In the genomic region with DNA sequence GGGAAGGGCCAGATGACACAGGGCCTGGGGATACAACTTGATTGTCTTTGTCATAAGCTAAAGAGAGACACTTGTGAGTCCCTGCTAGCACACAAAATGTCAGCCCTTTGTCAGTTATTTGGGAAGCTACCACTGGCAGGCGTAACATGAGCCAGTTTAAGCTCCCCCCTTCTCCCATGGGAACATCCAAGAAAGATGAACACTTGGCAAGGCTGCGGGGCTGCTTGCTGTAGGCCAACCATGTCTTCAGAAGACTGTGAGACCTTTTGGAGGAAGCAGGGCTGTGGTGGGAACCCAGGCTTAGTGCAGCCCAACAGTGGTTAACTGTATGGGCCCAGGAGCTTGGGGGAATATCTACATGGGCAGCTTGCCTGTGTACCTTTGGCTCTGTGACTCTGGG, we compare ENCODE assay signal across 24 mouse cellular contexts.
DNase-seq lines count a peak whose midpoint lies in the region; ATAC-seq and TF ChIP-seq lines count a peak whose summit lies in the region.
"Had no signal": no experiment of that assay in that cellular context is flagged by ENCODE, and none has a peak within 500 bp of the region (broad histone marks: within the 10 kb centered on the region; RNA-seq: fewer than 3 reads in every experiment).

No protein-coding gene starts in this region.

- DNase-seq in embryonic facial prominence, embryonic 14.5 days (ENCODE audit: low spot score): peak; percentile 59
- DNase-seq in embryonic facial prominence, embryonic 10.5 days (ENCODE audit: low spot score): no peak
- peak; percentile 48 for DNase-seq in lung, embryonic 14.5 days
- no peak for DNase-seq in lung, adult 2 months
- peak; percentile 54 for DNase-seq in lung, postnatal 10 days
- no peak for DNase-seq in lung, postnatal 25 days (ENCODE audit: low spot score)
- DNase-seq: adrenal gland, adult 8-10 months; adrenal gland, postnatal 25 days; cerebellum, adult 2 months; cerebellum, adult 9-11 months; cerebellum, postnatal 36 days; embryo, embryonic 11 days; gastrocnemius, postnatal 10 days had no signal

- TF ChIP-seq POLR2A in lung, adult 2 months (IDR thresholded peaks at IDR 0.05; ENCODE audit: borderline replicate concordance, extremely low read depth, low read depth, low read length): no peak

- 0 out of 2 replicates have a peak overlapping the region, but pooled peaks have one; percentile 49 for H3K27ac ChIP-seq in embryonic facial prominence, embryonic 14.5 days (replicated peaks; ENCODE audit: low read depth, low read length)
- H3K27ac ChIP-seq in embryonic facial prominence, embryonic 10.5 days (replicated peaks): no peak overlapping the region
- H3K27ac ChIP-seq in lung, embryonic 14.5 days (ENCODE audit: low read depth): no peak overlapping the region
- peak overlapping the region; percentile 74 for H3K27ac ChIP-seq in embryonic facial prominence, embryonic 15.5 days (replicated peaks)
- H3K27ac ChIP-seq: forebrain, embryonic 12.5 days; hindbrain, embryonic 14.5 days; hindbrain, postnatal 0 days had no signal

- no peak overlapping the region for H3K4me3 ChIP-seq in embryonic facial prominence, embryonic 14.5 days (ENCODE audit: low read depth, low read length)
- no peak overlapping the region for H3K4me3 ChIP-seq in embryonic facial prominence, embryonic 10.5 days
- H3K4me3 ChIP-seq in lung, embryonic 14.5 days (ENCODE audit: low read depth, low read length): no peak overlapping the region
- H3K4me3 ChIP-seq in lung, adult 2 months (replicated peaks; ENCODE audit: extremely low read depth, low read depth, low read length): no peak overlapping the region
- H3K4me3 ChIP-seq in embryonic facial prominence, embryonic 15.5 days (replicated peaks): no peak overlapping the region
- H3K4me3 ChIP-seq: erythroblast, embryonic 14.5 days; forebrain, embryonic 12.5 days; forebrain, embryonic 15.5 days; heart, embryonic 12.5 days had no signal

- H3K9ac ChIP-seq in embryonic facial prominence, embryonic 14.5 days (ENCODE audit: low read depth, low read length): no peak overlapping the region
- H3K9ac ChIP-seq in lung, embryonic 14.5 days: no peak overlapping the region
- H3K9ac ChIP-seq in embryonic facial prominence, embryonic 15.5 days: no peak overlapping the region
- H3K9ac ChIP-seq: forebrain, embryonic 12.5 days; forebrain, embryonic 15.5 days; heart, embryonic 12.5 days; hindbrain, embryonic 14.5 days had no signal

- no peak for ATAC-seq in embryonic facial prominence, embryonic 14.5 days (ENCODE audit: low read depth)
- no peak for ATAC-seq in lung, embryonic 14.5 days (ENCODE audit: insufficient read depth)
- ATAC-seq in embryonic facial prominence, embryonic 15.5 days (ENCODE audit: insufficient number of reproducible peaks, low FRiP score, low TSS enrichment, low read depth): no peak
- no peak for ATAC-seq in inflammation-experienced regulatory T-cells, adult 6 months
- ATAC-seq: activated CD4-positive, CD25-positive, alpha-beta regulatory T cell, adult 4 months; CD4-positive, CD25-positive, alpha-beta regulatory T cell, adult 4 months; intestine, postnatal 0 days had no signal

- no peaks in the 10 kb centered on the region for H3K9me3 ChIP-seq in embryonic facial prominence, embryonic 14.5 days (ENCODE audit: control insufficient read depth, low read length)
- H3K9me3 ChIP-seq in embryonic facial prominence, embryonic 10.5 days: peaks cover 4% of the 10 kb centered on the region; the same call in 1 of the 2 replicates
- H3K9me3 ChIP-seq in lung, embryonic 14.5 days (ENCODE audit: low read depth, low read length): peaks cover 6% of the 10 kb centered on the region; the same call in 1 of the 2 replicates
- no peaks in the 10 kb centered on the region for H3K9me3 ChIP-seq in embryonic facial prominence, embryonic 15.5 days (replicated peaks)
- H3K9me3 ChIP-seq: forebrain, embryonic 15.5 days had no signal

- no peaks in the 10 kb centered on the region for H3K27me3 ChIP-seq in embryonic facial prominence, embryonic 14.5 days (replicated peaks; ENCODE audit: control insufficient read depth, insufficient read depth, low read length)
- H3K27me3 ChIP-seq in embryonic facial prominence, embryonic 10.5 days (replicated peaks; ENCODE audit: low read depth, poor library complexity, severe bottlenecking): peaks cover 60% of the 10 kb centered on the region
- no peaks in the 10 kb centered on the region for H3K27me3 ChIP-seq in lung, embryonic 14.5 days (ENCODE audit: insufficient read depth, low read length)
- no peaks in the 10 kb centered on the region for H3K27me3 ChIP-seq in embryonic facial prominence, embryonic 15.5 days
- H3K27me3 ChIP-seq: forebrain, embryonic 15.5 days had no signal

- no peaks in the 10 kb centered on the region for H3K36me3 ChIP-seq in embryonic facial prominence, embryonic 14.5 days (ENCODE audit: control insufficient read depth, insufficient read depth, low read length)
- H3K36me3 ChIP-seq in embryonic facial prominence, embryonic 10.5 days (replicated peaks): no peaks in the 10 kb centered on the region
- no peaks in the 10 kb centered on the region for H3K36me3 ChIP-seq in lung, embryonic 14.5 days (ENCODE audit: insufficient read depth)
- H3K36me3 ChIP-seq in embryonic facial prominence, embryonic 15.5 days: no peaks in the 10 kb centered on the region
- H3K36me3 ChIP-seq: forebrain, embryonic 12.5 days; forebrain, embryonic 15.5 days; heart, embryonic 12.5 days had no signal

- peaks cover 48% of the 10 kb centered on the region for H3K4me1 ChIP-seq in embryonic facial prominence, embryonic 14.5 days (ENCODE audit: control insufficient read depth, insufficient read depth, low read length)
- H3K4me1 ChIP-seq in embryonic facial prominence, embryonic 10.5 days: peaks cover 41% of the 10 kb centered on the region
- H3K4me1 ChIP-seq in lung, embryonic 14.5 days (ENCODE audit: insufficient read depth): peaks cover 28% of the 10 kb centered on the region
- no peaks in the 10 kb centered on the region for H3K4me1 ChIP-seq in lung, adult 2 months (ENCODE audit: control insufficient read depth, insufficient read depth, low read length)
- peaks cover 46% of the 10 kb centered on the region for H3K4me1 ChIP-seq in embryonic facial prominence, embryonic 15.5 days

- no peak overlapping the region for H3K4me2 ChIP-seq in embryonic facial prominence, embryonic 14.5 days (ENCODE audit: low read depth, low read length)
- no peak overlapping the region for H3K4me2 ChIP-seq in lung, embryonic 14.5 days
- H3K4me2 ChIP-seq in embryonic facial prominence, embryonic 15.5 days (replicated peaks): no peak overlapping the region
- H3K4me2 ChIP-seq: forebrain, embryonic 12.5 days; forebrain, embryonic 15.5 days; heart, embryonic 12.5 days; hindbrain, embryonic 14.5 days had no signal

- TF ChIP-seq CTCF in lung, embryonic 14.5 days (IDR thresholded peaks at IDR 0.05; ENCODE audit: low read depth): no peak
- no peak for TF ChIP-seq CTCF in lung, adult 2 months (IDR thresholded peaks at IDR 0.05; ENCODE audit: insufficient read depth, low read length)

- 69% methylated on average over 2 of the region's 2 CpGs for WGBS in embryonic facial prominence, embryonic 14.5 days
- WGBS in embryonic facial prominence, embryonic 10.5 days: 76% methylated on average over 2 of the region's 2 CpGs
- WGBS in lung, embryonic 14.5 days: 82% methylated on average over 2 of the region's 2 CpGs
- 83% methylated on average over 2 of the region's 2 CpGs for WGBS in lung, adult 2 months
- 60% methylated on average over 2 of the region's 2 CpGs for WGBS in embryonic facial prominence, embryonic 15.5 days

Comparison
In these comparisons a context has a peak if more than half of its experiments do, and no peak if none do; other contexts are left out.
1. DNase-seq: peak in embryonic facial prominence, embryonic 14.5 days (single experiment), lung, embryonic 14.5 days (single experiment) and lung, postnatal 10 days (single experiment); none in embryonic facial prominence, embryonic 10.5 days (single experiment), lung, adult 2 months (single experiment) and lung, postnatal 25 days (single experiment).
2. H3K27ac ChIP-seq: peak in embryonic facial prominence, embryonic 14.5 days (single experiment) and embryonic facial prominence, embryonic 15.5 days (single experiment); none in embryonic facial prominence, embryonic 10.5 days (single experiment) and lung, embryonic 14.5 days (single experiment).